Mouse (Mus musculus): Measurements from ENCODE around the gene Zyg11b. TPM values are rescaled to one million over a fixed set of nuclear protein-coding genes. Genes with fewer than 3 reads are reported as not detected.

Gene Zyg11b
- polyA plus RNA-seq, 1 experiment from 2014 or later = 21.5 TPM

GRCm38 (mm10) chr4:108338811-108339210 lies 37.9 kb upstream of the Zyg11b start:
- Histone ChIP-seq H3K4me3 (ENCODE audit: low read depth, low read length) (no peak overlapping the region), H3K4me1 (ENCODE audit: control insufficient read depth, insufficient read depth, low read length) (no peaks in the 10 kb centered on the region), H3K9ac (ENCODE audit: low read length) (no peak overlapping the region), H3K27ac (ENCODE audit: low read depth, low read length) (peak overlapping the region; percentile 50; the same call in 1 of the 2 replicates), H3K36me3 (ENCODE audit: control insufficient read depth, insufficient read depth, low read length) (peaks cover 6% of the 10 kb centered on the region), H3K27me3 (ENCODE audit: control insufficient read depth, insufficient read depth, low read length) (no peaks in the 10 kb centered on the region), H3K9me3 (ENCODE audit: control insufficient read depth, low read length) (no peaks in the 10 kb centered on the region), H3K4me2 (ENCODE audit: low read depth) (no peak overlapping the region)
- 68% methylated on average over 10 of the region's 10 CpGs for WGBS
- ATAC-seq (ENCODE audit: insufficient read depth, low FRiP score, low TSS enrichment) = 0 out of 2 replicates have a peak, but pooled peaks have one; percentile 16
- no peak for DNase-seq (ENCODE audit: low spot score)

- H3K4me1 ChIP-seq (ENCODE audit: control insufficient read depth, insufficient read depth, low read length) = no peaks in the 10 kb centered on the region
- no peak overlapping the region for H3K4me2 ChIP-seq (ENCODE audit: low read depth)
- H3K27me3 ChIP-seq (ENCODE audit: control insufficient read depth, insufficient read depth, low read length) = no peaks in the 10 kb centered on the region
- H3K36me3 ChIP-seq (ENCODE audit: control insufficient read depth, insufficient read depth, low read length) = peaks cover 6% of the 10 kb centered on the region
- no peak for ATAC-seq (ENCODE audit: insufficient read depth, low FRiP score, low TSS enrichment)
- no peak for DNase-seq (ENCODE audit: low spot score)
- 56% methylated on average over 9 of the region's 9 CpGs for WGBS
- no peak overlapping the region for H3K9ac ChIP-seq (ENCODE audit: low read length)
- H3K9me3 ChIP-seq (ENCODE audit: control insufficient read depth, low read length) = no peaks in the 10 kb centered on the region
- H3K4me3 ChIP-seq (ENCODE audit: low read depth, low read length) = no peak overlapping the region
- no peak overlapping the region for H3K27ac ChIP-seq (ENCODE audit: low read depth, low read length)
Observed at GRCm38 (mm10) chr4:108338321-108338733, 37.4 kb upstream of the Zyg11b start.

GRCm38 (mm10) chr4:108337817-108338216 lies 36.9 kb upstream of the Zyg11b start:
- H3K4me3 ChIP-seq (ENCODE audit: low read depth, low read length) = no peak overlapping the region
- no peak overlapping the region for H3K9ac ChIP-seq (ENCODE audit: low read length)
- DNase-seq (ENCODE audit: low spot score) (no peak), ATAC-seq (ENCODE audit: insufficient read depth, low FRiP score, low TSS enrichment) (no peak)
- WGBS = 31% methylated on average over 3 of the region's 3 CpGs
- H3K27me3 ChIP-seq (ENCODE audit: control insufficient read depth, insufficient read depth, low read length) = no peaks in the 10 kb centered on the region
- peaks cover 6% of the 10 kb centered on the region for H3K36me3 ChIP-seq (ENCODE audit: control insufficient read depth, insufficient read depth, low read length)
- no peak overlapping the region for H3K4me2 ChIP-seq (ENCODE audit: low read depth)
- H3K9me3 ChIP-seq (ENCODE audit: control insufficient read depth, low read length) = no peaks in the 10 kb centered on the region
- H3K4me1 ChIP-seq (ENCODE audit: control insufficient read depth, insufficient read depth, low read length) = no peaks in the 10 kb centered on the region
- H3K27ac ChIP-seq (ENCODE audit: low read depth, low read length) = no peak overlapping the region

- no peak overlapping the region for H3K4me2 ChIP-seq (ENCODE audit: low read depth)
- no peaks in the 10 kb centered on the region for H3K27me3 ChIP-seq (ENCODE audit: control insufficient read depth, insufficient read depth, low read length)
- no peak for DNase-seq (ENCODE audit: low spot score)
- no peak overlapping the region for H3K27ac ChIP-seq (ENCODE audit: low read depth, low read length)
- no peaks in the 10 kb centered on the region for H3K9me3 ChIP-seq (ENCODE audit: control insufficient read depth, low read length)
- no peaks in the 10 kb centered on the region for H3K4me1 ChIP-seq (ENCODE audit: control insufficient read depth, insufficient read depth, low read length)
- 78% methylated on average over 2 of the region's 2 CpGs for WGBS
- no peak overlapping the region for H3K9ac ChIP-seq (ENCODE audit: low read length)
- ATAC-seq (ENCODE audit: insufficient read depth, low FRiP score, low TSS enrichment) = no peak
- no peak overlapping the region for H3K4me3 ChIP-seq (ENCODE audit: low read depth, low read length)
- peaks cover 6% of the 10 kb centered on the region for H3K36me3 ChIP-seq (ENCODE audit: control insufficient read depth, insufficient read depth, low read length)
Observed at GRCm38 (mm10) chr4:108336765-108337164, 35.9 kb upstream of the Zyg11b start.

- Histone ChIP-seq H3K27ac (ENCODE audit: low read depth, low read length) (no peak overlapping the region), H3K4me1 (ENCODE audit: control insufficient read depth, insufficient read depth, low read length) (no peaks in the 10 kb centered on the region), H3K4me2 (ENCODE audit: low read depth) (no peak overlapping the region), H3K4me3 (ENCODE audit: low read depth, low read length) (no peak overlapping the region), H3K9ac (ENCODE audit: low read length) (no peak overlapping the region), H3K9me3 (ENCODE audit: control insufficient read depth, low read length) (no peaks in the 10 kb centered on the region), H3K36me3 (ENCODE audit: control insufficient read depth, insufficient read depth, low read length) (peaks cover 6% of the 10 kb centered on the region), H3K27me3 (ENCODE audit: control insufficient read depth, insufficient read depth, low read length) (no peaks in the 10 kb centered on the region)
- DNase-seq (ENCODE audit: low spot score) = no peak
- 89% methylated on average over 6 of the region's 6 CpGs for WGBS
- no peak for ATAC-seq (ENCODE audit: insufficient read depth, low FRiP score, low TSS enrichment)
Observed at GRCm38 (mm10) chr4:108335413-108335812, 34.5 kb upstream of the Zyg11b start.

GRCm38 (mm10) chr4:108332041-108332440 lies 31.1 kb upstream of the Zyg11b start:
- Histone ChIP-seq H3K4me3 (ENCODE audit: low read depth, low read length) (no peak overlapping the region), H3K27ac (ENCODE audit: low read depth, low read length) (no peak overlapping the region), H3K9ac (ENCODE audit: low read length) (no peak overlapping the region), H3K36me3 (ENCODE audit: control insufficient read depth, insufficient read depth, low read length) (peaks cover 2% of the 10 kb centered on the region), H3K27me3 (ENCODE audit: control insufficient read depth, insufficient read depth, low read length) (no peaks in the 10 kb centered on the region), H3K9me3 (ENCODE audit: control insufficient read depth, low read length) (no peaks in the 10 kb centered on the region), H3K4me1 (ENCODE audit: control insufficient read depth, insufficient read depth, low read length) (no peaks in the 10 kb centered on the region), H3K4me2 (ENCODE audit: low read depth) (no peak overlapping the region)
- ATAC-seq (ENCODE audit: insufficient read depth, low FRiP score, low TSS enrichment) (no peak), DNase-seq (ENCODE audit: low spot score) (no peak)
- 89% methylated on average over 9 of the region's 9 CpGs for WGBS

- Histone ChIP-seq H3K36me3 (ENCODE audit: control insufficient read depth, insufficient read depth, low read length) (no peaks in the 10 kb centered on the region; the same call in 1 of the 2 replicates), H3K4me1 (ENCODE audit: control insufficient read depth, insufficient read depth, low read length) (no peaks in the 10 kb centered on the region), H3K27ac (ENCODE audit: low read depth, low read length) (no peak overlapping the region), H3K4me3 (ENCODE audit: low read depth, low read length) (no peak overlapping the region), H3K27me3 (ENCODE audit: control insufficient read depth, insufficient read depth, low read length) (no peaks in the 10 kb centered on the region), H3K4me2 (ENCODE audit: low read depth) (no peak overlapping the region), H3K9me3 (ENCODE audit: control insufficient read depth, low read length) (no peaks in the 10 kb centered on the region), H3K9ac (ENCODE audit: low read length) (no peak overlapping the region)
- ATAC-seq (ENCODE audit: insufficient read depth, low FRiP score, low TSS enrichment) = no peak
- WGBS = 93% methylated on average over 6 of the region's 6 CpGs
- DNase-seq (ENCODE audit: low spot score) = no peak
Observed at GRCm38 (mm10) chr4:108329840-108330239, 28.9 kb upstream of the Zyg11b start.

GRCm38 (mm10) chr4:108327730-108328484 lies 27.0 kb upstream of the Zyg11b start, which contains the start of gene Coa7:
Gene Coa7, plus strand, starts transcription at chr4:108328140.
- 2% methylated on average over 44 of the region's 45 CpGs for WGBS
- H3K27ac ChIP-seq (ENCODE audit: low read depth, low read length) = peak within 1 kb of the TSS; percentile 62
- peak within 1 kb of the TSS; percentile 66 for H3K4me3 ChIP-seq (ENCODE audit: low read depth, low read length)
- H3K9me3 ChIP-seq (ENCODE audit: control insufficient read depth, low read length) = no peaks in the 10 kb centered on the region
- H3K36me3 ChIP-seq (ENCODE audit: control insufficient read depth, insufficient read depth, low read length) = no peaks in the 10 kb centered on the region; the same call in 1 of the 2 replicates
- ATAC-seq (ENCODE audit: insufficient read depth, low FRiP score, low TSS enrichment) = peak; percentile 94
- H3K4me1 ChIP-seq (ENCODE audit: control insufficient read depth, insufficient read depth, low read length) = no peaks in the 10 kb centered on the region
- peak within 1 kb of the TSS; percentile 54 for H3K4me2 ChIP-seq (ENCODE audit: low read depth)
- H3K27me3 ChIP-seq (ENCODE audit: control insufficient read depth, insufficient read depth, low read length) = no peaks in the 10 kb centered on the region
- H3K9ac ChIP-seq (ENCODE audit: low read length) = peak within 1 kb of the TSS; percentile 57
- peak; percentile 99 for DNase-seq (ENCODE audit: low spot score)

- Histone ChIP-seq H3K36me3 (ENCODE audit: control insufficient read depth, insufficient read depth, low read length) (no peaks in the 10 kb centered on the region; the same call in 1 of the 2 replicates), H3K27ac (ENCODE audit: low read depth, low read length) (no peak overlapping the region; the same call in 1 of the 2 replicates), H3K27me3 (ENCODE audit: control insufficient read depth, insufficient read depth, low read length) (no peaks in the 10 kb centered on the region), H3K9me3 (ENCODE audit: control insufficient read depth, low read length) (no peaks in the 10 kb centered on the region), H3K9ac (ENCODE audit: low read length) (peak overlapping the region; percentile 53), H3K4me2 (ENCODE audit: low read depth) (peak overlapping the region; percentile 54), H3K4me3 (ENCODE audit: low read depth, low read length) (peak overlapping the region; percentile 66), H3K4me1 (ENCODE audit: control insufficient read depth, insufficient read depth, low read length) (no peaks in the 10 kb centered on the region)
- WGBS = 36% methylated on average over 6 of the region's 6 CpGs
- DNase-seq (ENCODE audit: low spot score) = peak; percentile 29
- ATAC-seq (ENCODE audit: insufficient read depth, low FRiP score, low TSS enrichment) = no peak
Observed at GRCm38 (mm10) chr4:108327071-108327579, 26.2 kb upstream of the Zyg11b start.
